Mouse (Mus musculus) liver, postnatal 0 days (tissue): Measurements from ENCODE around the gene Ppp1r16b.

Experiments used
- CTCF ChIP-seq: sonication (generic); IDR thresholded peaks from 2 replicates; pipeline ENCODE4 v1.5.1; 2016; ENCODE audit warnings: antibody characterized with exemption, low read depth
- EP300 ChIP-seq: IDR thresholded peaks from 2 replicates; pipeline ENCODE4 v1.6.1; 2016; ENCODE audit warnings: antibody characterized with exemption, low read depth, mild to moderate bottlenecking

DNA sequence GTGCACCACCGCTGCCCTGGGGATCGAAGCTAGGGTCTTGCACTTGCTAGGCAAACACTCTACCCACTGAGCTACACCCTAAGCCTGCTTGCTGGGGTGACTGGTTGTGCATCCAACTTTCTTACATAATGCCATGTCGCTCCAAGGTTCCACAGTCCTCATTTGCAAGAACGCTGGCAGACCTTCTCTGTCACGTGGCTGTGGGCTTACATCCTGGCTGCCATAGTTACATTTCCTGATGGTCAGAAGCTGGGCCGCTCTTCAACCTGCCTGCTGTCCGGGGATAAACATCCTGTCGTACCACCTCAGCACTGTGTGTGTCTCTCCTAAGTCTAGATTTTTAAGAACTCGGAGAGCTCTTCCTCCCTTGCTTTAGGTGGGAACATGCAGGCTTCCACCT is 10.5 kb upstream of the Ppp1r16b start:
- TF ChIP-seq CTCF (no peak), EP300 (no peak)
